Mouse (Mus musculus) left cerebral cortex, postnatal 36 days (tissue): ENCODE data around the gene Tmppe. TPM values are rescaled to one million over a fixed set of nuclear protein-coding genes. Genes with fewer than 3 reads are reported as not detected.
"Not testable (repeated sequence)": the region's sequence is repeated elsewhere in the genome, so short reads cannot be mapped to it uniquely, and the experiment has no call there.

Experiments used
- DNase-seq, 2 experiments: peaks; one replicate each; pipeline ENCODE4 v3.0.0; 2021 to 2022; ENCODE audit warnings: low spot score in 2 of 2, mixed read lengths in 1 of 2
- intact Hi-C: fragments of 180-260 bp; cut with DNase I; formaldehyde crosslinking; loops from one replicate; pipeline ENCODE4 v1.15.1; 2025
- total RNA-seq, 2 experiments: library from RNA; stranded (reverse); gene quantifications; 2 replicates each; pipeline ENCODE4 v1.2.3; 2021

Gene Tmppe
- total RNA-seq, 2 experiments from 2014 or later: 10.3 to 11.5 TPM

GRCm38 (mm10) chr9:114390749-114391075 lies 10.2 kb upstream of the Tmppe start:
- intact Hi-C loops: no loop called here
- DNase-seq: no peak

- intact Hi-C loops, DNase-seq: not testable (repeated sequence)
These were observed 6.8 kb upstream of the Tmppe start for GRCm38 (mm10) chr9:114394136-114394535.

GRCm38 (mm10) chr9:114394677-114395076 lies 6.2 kb upstream of the Tmppe start:
- no peak for DNase-seq
- intact Hi-C loops: no loop called here

GRCm38 (mm10) chr9:114395258-114395657 lies 5.6 kb upstream of the Tmppe start:
- intact Hi-C loops: no loop called here
- DNase-seq: no peak

GRCm38 (mm10) chr9:114399680-114400079 lies 1.2 kb upstream of the Tmppe start:
- DNase-seq: no peak
- intact Hi-C loops: no loop called here

- intact Hi-C loops: no loop called here
- DNase-seq: no peak
These were observed 337 bp upstream of the Tmppe start for GRCm38 (mm10) chr9:114400588-114400948.

- intact Hi-C loops: no loop called here
- no peak for DNase-seq
These were observed 778 bp downstream of the Tmppe start for GRCm38 (mm10) chr9:114401685-114402080.

GRCm38 (mm10) chr9:114407676-114408075 lies 6.8 kb downstream of the Tmppe start:
- no peak for DNase-seq
- intact Hi-C loops: no loop called here

- no peak for DNase-seq
- intact Hi-C loops: loop anchor here (5.0 kb wide), 1 partner anchor 87 kb away; no protein-coding TSS in a partner anchor
These were observed 9.5 kb downstream of the Tmppe start for GRCm38 (mm10) chr9:114410313-114410862.

GRCm38 (mm10) chr9:114411295-114411694 lies 10.4 kb downstream of the Tmppe start:
- intact Hi-C loops: loop anchor here (5.0 kb wide), 1 partner anchor 86 kb away; no protein-coding TSS in a partner anchor
- no peak for DNase-seq

GRCm38 (mm10) chr9:114412406-114412805 lies 11.5 kb downstream of the Tmppe start:
- no peak for DNase-seq
- intact Hi-C loops: loop anchor here (5.0 kb wide), 1 partner anchor 85 kb away; no protein-coding TSS in a partner anchor

- DNase-seq: no peak
- intact Hi-C loops: loop anchor here (5.0 kb wide), 1 partner anchor 83 kb away; no protein-coding TSS in a partner anchor
These were observed 13.0 kb downstream of the Tmppe start for GRCm38 (mm10) chr9:114413866-114414265.

- DNase-seq: peak; percentile 21 to 26
- intact Hi-C loops: loop anchor here (5.0 kb wide), 1 partner anchor 167 kb away; no protein-coding TSS in a partner anchor
These were observed 14.8 kb downstream of the Tmppe start for GRCm38 (mm10) chr9:114415701-114416100.

GRCm38 (mm10) chr9:114416646-114417517 lies 16.0 kb downstream of the Tmppe start:
- intact Hi-C loops: loop anchor here (5.0 kb wide), 1 partner anchor 165 kb away; no protein-coding TSS in a partner anchor
- DNase-seq: no peak

- intact Hi-C loops: loop anchor here (5.0 kb wide), 1 partner anchor 164 kb away; no protein-coding TSS in a partner anchor
These were observed 17.3 kb downstream of the Tmppe start for GRCm38 (mm10) chr9:114418187-114418586.

GRCm38 (mm10) chr9:114420443-114420842 lies 19.5 kb downstream of the Tmppe start:
- DNase-seq: no peak
- intact Hi-C loops: no loop called here

More at GRCm38 (mm10) chr9:114418187-114418586, 17.3 kb downstream of the Tmppe start:
- DNase-seq: no peak

- intact Hi-C loops: no loop called here
- no peak for DNase-seq
These were observed 20.1 kb downstream of the Tmppe start for GRCm38 (mm10) chr9:114421045-114421444.

- DNase-seq: no peak
- intact Hi-C loops: no loop called here
These were observed 20.9 kb downstream of the Tmppe start for GRCm38 (mm10) chr9:114421797-114422196.

GRCm38 (mm10) chr9:114425576-114425975 lies 24.7 kb downstream of the Tmppe start:
- intact Hi-C loops: no loop called here
- DNase-seq: no peak

- intact Hi-C loops: no loop called here
- DNase-seq: no peak
These were observed 25.3 kb downstream of the Tmppe start for GRCm38 (mm10) chr9:114426201-114426600.

GRCm38 (mm10) chr9:114427425-114427824 lies 26.5 kb downstream of the Tmppe start:
- intact Hi-C loops: no loop called here
- no peak for DNase-seq
